Mouse (Mus musculus): ENCODE measurements around the gene Angptl3. TPM values are rescaled to one million over a fixed set of nuclear protein-coding genes. Genes with fewer than 3 reads are reported as not detected.

Angptl3 gene
- polyA plus RNA-seq, 1 experiment from 2014 or later = 0.36 TPM

GRCm38 (mm10) chr4:99091151-99091701 lies 60.5 kb downstream of the Angptl3 start:
- Histone ChIP-seq H3K9ac (ENCODE audit: low read length) (no peak overlapping the region), H3K27me3 (replicated peaks; ENCODE audit: control insufficient read depth, insufficient read depth, low read length) (no peaks in the 10 kb centered on the region), H3K4me2 (ENCODE audit: low read length) (no peak overlapping the region), H3K36me3 (ENCODE audit: control insufficient read depth, insufficient read depth, low read length) (peaks cover 11% of the 10 kb centered on the region), H3K9me3 (replicated peaks; ENCODE audit: control insufficient read depth, low read length) (no peaks in the 10 kb centered on the region), H3K4me3 (ENCODE audit: low read depth, low read length) (no peak overlapping the region), H3K4me1 (ENCODE audit: control insufficient read depth, insufficient read depth, low read length) (no peaks in the 10 kb centered on the region), H3K27ac (ENCODE audit: low read depth, low read length) (no peak overlapping the region)
- WGBS = 69% methylated on average over 3 of the region's 3 CpGs
- no peak for DNase-seq (ENCODE audit: low spot score)
- ATAC-seq = no peak

- H3K4me2 ChIP-seq (ENCODE audit: low read length) = no peak overlapping the region
- no peak overlapping the region for H3K4me3 ChIP-seq (ENCODE audit: low read depth, low read length)
- 88% methylated on average over 3 of the region's 3 CpGs for WGBS
- ATAC-seq = no peak
- peaks cover 10% of the 10 kb centered on the region for H3K36me3 ChIP-seq (ENCODE audit: control insufficient read depth, insufficient read depth, low read length)
- no peaks in the 10 kb centered on the region for H3K4me1 ChIP-seq (ENCODE audit: control insufficient read depth, insufficient read depth, low read length)
- H3K9me3 ChIP-seq (replicated peaks; ENCODE audit: control insufficient read depth, low read length) = no peaks in the 10 kb centered on the region
- no peak for DNase-seq (ENCODE audit: low spot score)
- H3K27me3 ChIP-seq (replicated peaks; ENCODE audit: control insufficient read depth, insufficient read depth, low read length) = no peaks in the 10 kb centered on the region
- no peak overlapping the region for H3K9ac ChIP-seq (ENCODE audit: low read length)
- no peak overlapping the region for H3K27ac ChIP-seq (ENCODE audit: low read depth, low read length)
Measured at GRCm38 (mm10) chr4:99091777-99092176, 61.0 kb downstream of the Angptl3 start.

Other genes starting within 250 kb of the Angptl3 start
- gene Kank4, start 213.4 kb upstream of the Angptl3 start, polyA plus RNA-seq (2014; fragmentation: Nextera tagmentation; extraction: Ambion mirVana) = 0.30 and 0.36 TPM in 2 replicates
- not detected in 2 replicates for gene I0C0044D17Rik, start 207.1 kb upstream of the Angptl3 start, polyA plus RNA-seq (2014; fragmentation: Nextera tagmentation; extraction: Ambion mirVana)
- 59.0 and 79.9 TPM in 2 replicates for gene Usp1, start 107.1 kb upstream of the Angptl3 start, polyA plus RNA-seq (2014; fragmentation: Nextera tagmentation; extraction: Ambion mirVana)
- gene Dock7, start 90.0 kb downstream of the Angptl3 start, polyA plus RNA-seq (2014; fragmentation: Nextera tagmentation; extraction: Ambion mirVana) = 80.3 and 82.9 TPM in 2 replicates
- gene Atg4c, start 163.0 kb downstream of the Angptl3 start, polyA plus RNA-seq (2014; fragmentation: Nextera tagmentation; extraction: Ambion mirVana) = 12.9 and 16.7 TPM in 2 replicates

Data from forebrain, embryonic 14.5 days (tissue).